Mouse (Mus musculus) CD8-positive naive resting alpha-beta T cell, adult 2 months (primary cell): ENCODE results near the gene Sept12.

Experiments
- DNase-seq, 2 experiments: peaks; one replicate each; pipeline ENCODE4 v3.0.0; 2022; ENCODE audit warnings: low read depth in 2 of 2, low spot score in 2 of 2

Gene Sept12

GRCm38 (mm10) chr16:4938461-4938860 is 59.2 kb downstream of the Sept12 start, which contains the start of gene Nudt16l1:
Gene Nudt16l1 (plus strand): TSS chr16:4938761.
- no peak for DNase-seq

- DNase-seq = no peak
These were observed 60.1 kb downstream of the Sept12 start for GRCm38 (mm10) chr16:4937351-4938190.
